Mouse (Mus musculus) neural tube, embryonic 10.5 days (tissue): ENCODE measurements around the gene Phactr2.

Experiments
- DNase-seq: peaks from one replicate; pipeline ENCODE4 v3.0.0-alpha.2; 2017; ENCODE audit warnings: low spot score; ENCODE audit errors: extremely low spot score

The Phactr2 gene

GRCm38 (mm10) chr10:13332985-13333384, 141.2 kb downstream of the Phactr2 start:
- no peak for DNase-seq

- no peak for DNase-seq
These were observed 142.7 kb downstream of the Phactr2 start for GRCm38 (mm10) chr10:13331405-13332032.

DNA sequence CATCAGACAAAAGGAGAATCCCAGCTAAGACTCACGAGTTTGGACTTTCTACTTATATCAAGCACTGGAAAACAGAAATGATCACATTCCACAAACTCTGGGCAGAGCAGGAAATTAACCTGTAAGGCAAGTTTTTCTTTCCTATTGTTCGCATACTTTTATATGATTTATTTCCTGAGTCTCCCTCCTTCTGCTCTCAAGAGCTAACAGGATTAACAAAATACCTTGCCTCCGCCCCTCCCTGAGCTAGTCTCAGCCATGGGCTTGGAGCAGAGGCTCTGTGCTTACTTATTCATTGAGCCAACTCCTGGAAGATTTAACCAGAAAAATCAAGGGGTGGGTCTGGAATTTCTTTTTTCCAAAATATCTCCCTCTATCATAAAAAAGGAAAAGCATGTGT, 145.6 kb downstream of the Phactr2 start:
- DNase-seq = no peak

- DNase-seq = no peak
These were observed 147.9 kb downstream of the Phactr2 start for GRCm38 (mm10) chr10:13326149-13326873.

- peak; percentile 86 for DNase-seq
These were observed 150.3 kb downstream of the Phactr2 start for GRCm38 (mm10) chr10:13323806-13324411.

DNA sequence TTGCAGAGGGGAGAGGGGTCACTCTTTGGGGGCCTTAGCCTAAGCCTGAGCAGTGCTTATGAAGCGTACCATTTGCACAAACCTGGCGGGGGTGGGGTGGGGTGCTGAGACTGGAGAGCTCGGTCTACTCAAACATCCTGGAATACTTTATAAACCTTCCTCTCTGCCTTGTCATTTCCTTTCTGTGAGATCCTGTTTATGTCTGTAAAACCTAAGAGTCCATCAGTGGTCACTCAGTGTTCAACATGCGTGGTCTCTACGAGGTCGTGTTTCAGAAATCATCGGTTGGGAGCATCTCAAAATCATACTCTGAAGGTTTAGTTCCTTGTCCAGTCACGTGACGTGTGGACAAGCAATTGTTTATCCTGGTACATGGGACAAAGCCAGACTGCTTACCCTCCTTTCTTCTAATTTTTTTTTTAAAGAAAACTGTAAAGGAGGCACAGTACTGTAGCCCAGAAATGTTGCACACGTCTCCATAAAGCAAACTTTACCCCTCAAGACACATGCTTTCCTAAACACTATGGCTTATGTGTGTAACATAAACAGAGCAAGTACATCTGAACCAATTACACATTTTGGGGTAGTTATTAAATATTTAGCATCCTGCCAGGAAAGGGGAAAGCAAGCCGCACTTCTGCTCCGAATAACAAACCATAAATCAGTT, 150.9 kb downstream of the Phactr2 start:
- no peak for DNase-seq

- DNase-seq = no peak
These were observed 159.2 kb downstream of the Phactr2 start for GRCm38 (mm10) chr10:13314999-13315398.

GRCm38 (mm10) chr10:13312576-13312975, 161.6 kb downstream of the Phactr2 start:
- no peak for DNase-seq

- no peak for DNase-seq
These were observed 162.6 kb downstream of the Phactr2 start for GRCm38 (mm10) chr10:13311612-13312011.

GRCm38 (mm10) chr10:13310075-13310474, 164.1 kb downstream of the Phactr2 start:
- no peak for DNase-seq

GRCm38 (mm10) chr10:13304641-13305241, 169.5 kb downstream of the Phactr2 start:
- DNase-seq = no peak

GRCm38 (mm10) chr10:13303271-13304265, 170.6 kb downstream of the Phactr2 start:
- DNase-seq = no peak

GRCm38 (mm10) chr10:13300601-13301000, 173.6 kb downstream of the Phactr2 start:
- no peak for DNase-seq

DNA sequence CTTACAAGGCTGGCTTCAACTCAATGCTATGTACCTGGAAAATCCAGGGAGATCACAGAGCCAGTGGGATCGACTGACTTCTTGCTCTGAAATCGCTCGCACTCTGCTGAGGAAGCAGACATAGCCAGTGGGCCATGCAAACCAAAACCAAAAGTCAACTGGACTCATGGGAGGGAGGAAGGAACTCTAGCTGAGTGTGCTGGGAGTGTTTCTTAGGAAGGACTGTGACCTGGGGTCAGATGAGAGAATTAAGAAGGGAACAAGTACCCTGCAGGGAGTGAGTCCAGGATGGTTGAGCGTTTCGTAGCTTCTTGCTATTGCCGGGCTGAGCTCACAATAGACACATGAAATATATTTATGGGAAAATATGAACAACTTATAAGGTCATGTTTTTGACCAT, 174.0 kb downstream of the Phactr2 start:
- no peak for DNase-seq

DNA sequence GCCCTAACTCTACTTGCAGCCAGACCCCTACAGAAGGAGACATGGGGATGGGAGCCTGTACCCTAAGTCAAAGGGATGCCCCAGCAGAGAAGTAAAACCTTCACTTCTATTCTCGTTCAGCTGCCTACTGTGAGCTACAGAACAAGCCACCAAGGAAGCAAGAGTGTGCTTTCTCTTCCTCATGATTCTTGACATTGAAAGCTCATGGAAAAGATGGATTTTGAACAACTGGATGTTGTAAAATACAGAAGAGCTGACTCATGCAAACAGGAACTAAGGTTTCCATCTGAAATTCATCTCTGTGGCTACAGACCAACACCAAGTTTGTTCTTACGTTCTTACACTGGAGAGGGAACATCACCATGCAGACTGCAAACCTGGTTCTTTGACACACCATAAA, 179.3 kb downstream of the Phactr2 start:
- DNase-seq = no peak

DNA sequence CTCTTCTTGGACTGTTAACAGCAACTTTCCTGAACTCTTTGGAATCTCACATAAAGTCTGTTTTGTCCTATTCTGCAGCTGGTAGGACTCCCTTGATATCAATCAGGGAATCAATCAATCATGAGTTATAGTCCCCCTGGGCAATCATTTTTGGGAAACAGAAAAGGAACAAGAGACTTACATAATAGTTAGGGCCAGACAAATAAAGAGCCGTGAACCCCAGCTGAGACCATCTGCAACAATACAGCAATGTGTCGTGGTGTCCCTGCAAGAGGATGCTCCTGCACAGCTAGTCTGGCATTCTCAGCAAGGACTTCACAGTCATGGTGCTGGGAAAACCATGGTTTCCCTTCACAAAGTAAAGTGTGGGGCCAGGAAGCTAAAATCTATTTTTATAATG, 182.2 kb downstream of the Phactr2 start:
- DNase-seq = no peak

DNA sequence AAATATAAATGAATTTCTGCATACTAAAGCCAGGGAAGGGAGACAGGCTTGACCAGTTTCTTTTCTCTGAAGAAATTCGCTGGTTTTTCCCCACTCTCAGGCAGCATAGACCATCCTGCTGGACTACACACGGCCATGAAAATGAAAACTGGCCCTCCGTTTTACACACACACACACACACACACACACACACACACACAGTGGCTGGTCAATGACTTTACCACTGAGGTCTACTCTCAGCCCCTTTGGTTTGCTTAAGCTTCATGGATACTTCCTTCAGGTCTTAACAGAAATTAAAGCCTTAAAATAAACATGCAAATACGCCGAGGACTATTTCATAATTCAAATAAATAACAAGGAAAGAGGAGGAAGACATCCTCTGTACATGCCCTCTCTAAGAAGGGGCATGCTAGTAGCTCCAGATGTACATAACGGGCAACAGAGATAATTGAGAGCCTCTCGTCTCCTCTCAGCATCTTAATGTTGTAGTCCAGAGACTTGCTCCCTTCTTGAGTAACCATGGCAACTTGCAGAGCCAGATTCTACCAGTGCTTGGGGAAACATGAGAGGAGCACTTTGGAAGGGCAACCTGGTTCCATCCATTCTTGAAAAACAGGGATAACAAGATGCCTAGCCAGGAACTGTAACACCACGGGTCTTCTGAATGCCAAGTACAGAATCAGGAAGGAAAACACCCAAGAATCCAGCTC, 184.8 kb downstream of the Phactr2 start:
- DNase-seq = no peak

DNA sequence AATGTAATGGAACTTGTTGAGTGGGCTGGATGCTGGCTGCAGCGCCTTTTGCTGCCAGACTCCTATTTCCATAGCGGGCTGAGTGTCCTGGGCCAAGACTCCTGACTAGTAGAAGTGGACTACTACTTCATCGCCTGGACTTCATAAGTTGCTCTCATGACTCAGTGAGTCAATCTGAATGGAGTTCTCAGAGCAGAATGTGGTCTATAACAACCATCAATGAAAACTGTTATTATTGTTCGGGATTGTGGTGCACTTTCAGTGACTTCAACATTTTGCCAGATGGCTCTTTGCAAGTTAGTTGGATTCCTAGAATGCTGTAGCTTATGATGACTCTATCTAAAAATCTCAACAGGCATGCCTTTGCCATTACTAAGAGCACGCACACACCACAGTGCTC, 185.9 kb downstream of the Phactr2 start:
- no peak for DNase-seq

GRCm38 (mm10) chr10:13283441-13283840, 190.8 kb downstream of the Phactr2 start:
- no peak for DNase-seq

DNA sequence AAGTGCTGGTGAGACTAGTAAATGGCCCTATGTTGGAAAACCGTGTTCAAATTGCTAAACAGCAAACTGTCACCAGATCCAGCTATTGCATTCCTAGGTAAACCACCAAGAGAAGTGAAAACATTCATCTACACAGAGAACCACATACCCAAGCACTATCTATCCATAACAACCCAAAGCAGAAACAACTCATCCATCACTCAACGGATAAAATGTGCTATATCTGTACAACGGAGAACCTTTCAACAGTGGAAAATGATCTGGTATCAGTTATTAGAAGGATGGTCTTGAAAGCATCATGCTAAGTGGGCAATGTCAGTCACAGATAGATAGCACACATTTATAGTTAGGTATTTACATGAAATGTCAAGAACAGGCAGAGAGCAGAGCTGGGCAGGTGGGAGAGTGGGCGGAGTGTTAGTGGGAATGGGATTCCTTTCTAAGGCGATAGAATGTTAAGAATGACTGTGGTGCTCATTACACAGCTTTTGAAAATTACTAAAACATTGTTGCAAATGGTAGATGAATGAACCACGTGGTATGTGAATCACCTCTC, 193.8 kb downstream of the Phactr2 start:
- no peak for DNase-seq
